Comparison of ENCODE assay signal across 29 mouse cellular contexts in genomic region chr10:126483479-126483878, GRCm38 (mm10).
"Had no signal": no experiment of that assay in that cellular context is flagged by ENCODE, and none has a peak within 500 bp of the region (broad histone marks: within the 10 kb centered on the region; RNA-seq: fewer than 3 reads in every experiment).

No protein-coding gene starts in this region.

- H3K4me3 ChIP-seq: embryonic facial prominence, embryonic 10.5 days; embryonic facial prominence, embryonic 12.5 days; embryonic facial prominence, embryonic 13.5 days; embryonic facial prominence, embryonic 15.5 days; erythroblast, embryonic 14.5 days; forebrain, embryonic 10.5 days; forebrain, embryonic 12.5 days; forebrain, embryonic 13.5 days; forebrain, embryonic 15.5 days; gastrocnemius, adult 2 months; heart, adult 2 months had no signal

- H3K4me1 ChIP-seq: embryonic facial prominence, embryonic 10.5 days; embryonic facial prominence, embryonic 12.5 days; embryonic facial prominence, embryonic 13.5 days; embryonic facial prominence, embryonic 15.5 days; forebrain, embryonic 10.5 days; forebrain, embryonic 12.5 days; forebrain, embryonic 13.5 days; forebrain, embryonic 15.5 days had no signal

- H3K27ac ChIP-seq: embryonic facial prominence, embryonic 10.5 days; embryonic facial prominence, embryonic 12.5 days; embryonic facial prominence, embryonic 13.5 days; embryonic facial prominence, embryonic 15.5 days; forebrain, embryonic 10.5 days; forebrain, embryonic 12.5 days; forebrain, embryonic 13.5 days; forebrain, embryonic 15.5 days; gastrocnemius, adult 2 months; heart, adult 2 months had no signal

- DNase-seq: cerebellum, adult 2 months; cerebellum, adult 8-10 months; cerebellum, adult 9-10 months; cerebellum, adult 9-11 months; cerebellum, postnatal 10 days; cerebellum, postnatal 14 days; cerebellum, postnatal 25 days; cerebellum, postnatal 36 days; embryo, embryonic 11 days; forebrain, postnatal 0 days; gastrocnemius, adult 2 months; gastrocnemius, postnatal 10 days; gastrocnemius, postnatal 14 days; gastrocnemius, postnatal 25 days; gastrocnemius, postnatal 36 days; heart, adult 11 months; heart, adult 18-20 months; heart, adult 2 months had no signal

- ATAC-seq: forebrain, embryonic 13.5 days; forebrain, embryonic 14.5 days; forebrain, embryonic 15.5 days; forebrain, embryonic 16.5 days; forebrain, postnatal 0 days had no signal
